Mouse (Mus musculus) forebrain, embryonic 10.5 days (tissue): ENCODE measurements at regions not wholly inside any gene's neighbourhood (a gene's known extent, or its start where the extent isn't known, plus 50 kb on each side); places are given as distances from the start of the nearest gene placed in this dataset.

Experiments
- DNase-seq: peaks from one replicate; pipeline ENCODE4 v3.0.0-alpha.2; 2017; ENCODE audit warnings: low spot score; ENCODE audit errors: extremely low spot score
- H3K27ac ChIP-seq: fragments of 300-500 bp; sonication (generic); 2 replicates; pipeline ENCODE4 v1.5.1; 2016; ENCODE audit warnings: mild to moderate bottlenecking
- H3K27me3 ChIP-seq: fragments of 300-500 bp; sonication (generic); 2 replicates; pipeline ENCODE4 v1.6.1; 2016; ENCODE audit warnings: mild to moderate bottlenecking; ENCODE audit not compliant: poor library complexity, severe bottlenecking
- H3K36me3 ChIP-seq: fragments of 300-500 bp; sonication (generic); replicated peaks from 2 replicates; pipeline ENCODE4 v1.6.1; 2016; ENCODE audit warnings: mild to moderate bottlenecking, moderate library complexity
- H3K4me1 ChIP-seq: fragments of 300-500 bp; sonication (generic); 2 replicates; pipeline ENCODE4 v1.6.1; 2016
- H3K4me3 ChIP-seq: fragments of 300-500 bp; sonication (generic); 2 replicates; pipeline ENCODE4 v1.5.1; 2016; ENCODE audit warnings: mild to moderate bottlenecking, moderate library complexity
- H3K9me3 ChIP-seq: fragments of 300-500 bp; sonication (generic); 2 replicates; pipeline ENCODE4 v1.6.1; 2016; ENCODE audit warnings: mild to moderate bottlenecking, moderate library complexity
- WGBS: fragments of 180-500 bp; shearing (Covaris S2); methylation state at CpG from one replicate; pipeline ENCODE4 v1.1.7; 2016; 5-methylcytosine and 5-hydroxymethylcytosine counted together

- Histone ChIP-seq H3K27ac (peak overlapping the region; percentile 72), H3K27me3 (peaks cover 48% of the 10 kb centered on the region), H3K4me3 (no peak overlapping the region), H3K4me1 (peaks cover 57% of the 10 kb centered on the region), H3K9me3 (no peaks in the 10 kb centered on the region), H3K36me3 (no peaks in the 10 kb centered on the region)
- WGBS: 61% methylated on average over 7 of the region's 7 CpGs
- no peak for DNase-seq
Observed at GRCm38 (mm10) chr2:71625298-71625902, 78.8 kb upstream of the Dlx2 start.

- no peak for DNase-seq
- no peaks in the 10 kb centered on the region for H3K9me3 ChIP-seq
- H3K4me3 ChIP-seq: no peak overlapping the region
- WGBS: 71% methylated on average over 12 of the region's 12 CpGs
- H3K4me1 ChIP-seq: peaks cover 61% of the 10 kb centered on the region
- H3K36me3 ChIP-seq: no peaks in the 10 kb centered on the region
- H3K27ac ChIP-seq: peak overlapping the region; percentile 13; the same call in 1 of the 2 replicates
- peaks cover 53% of the 10 kb centered on the region for H3K27me3 ChIP-seq
Observed at GRCm38 (mm10) chr2:71626404-71626803, 79.8 kb upstream of the Dlx2 start.

GRCm38 (mm10) chr2:71627097-71627755 lies 80.7 kb upstream of the Dlx2 start:
- no peak overlapping the region for H3K4me3 ChIP-seq
- no peaks in the 10 kb centered on the region for H3K36me3 ChIP-seq
- H3K27me3 ChIP-seq: peaks cover 59% of the 10 kb centered on the region
- peak overlapping the region; percentile 66 for H3K27ac ChIP-seq
- DNase-seq: no peak
- no peaks in the 10 kb centered on the region for H3K9me3 ChIP-seq
- H3K4me1 ChIP-seq: peaks cover 60% of the 10 kb centered on the region
- 63% methylated on average over 14 of the region's 14 CpGs for WGBS

GRCm38 (mm10) chr2:71628821-71629220 lies 82.3 kb upstream of the Dlx2 start:
- H3K36me3 ChIP-seq: no peaks in the 10 kb centered on the region
- H3K9me3 ChIP-seq: no peaks in the 10 kb centered on the region
- 4% methylated on average over 7 of the region's 7 CpGs for WGBS
- peaks cover 55% of the 10 kb centered on the region for H3K4me1 ChIP-seq
- peaks cover 66% of the 10 kb centered on the region for H3K27me3 ChIP-seq
- peak overlapping the region; percentile 79 for H3K27ac ChIP-seq
- peak; percentile 45 for DNase-seq
- peak overlapping the region; percentile 53 for H3K4me3 ChIP-seq

- Histone ChIP-seq H3K4me3 (peak overlapping the region; percentile 53), H3K4me1 (peaks cover 55% of the 10 kb centered on the region), H3K27me3 (peaks cover 66% of the 10 kb centered on the region), H3K36me3 (no peaks in the 10 kb centered on the region), H3K27ac (peak overlapping the region; percentile 79), H3K9me3 (no peaks in the 10 kb centered on the region)
- WGBS: under 1% methylated on average over 43 of the region's 43 CpGs
- DNase-seq: peak; percentile 61
Observed at GRCm38 (mm10) chr2:71629301-71630142, 83.0 kb upstream of the Dlx2 start.

GRCm38 (mm10) chr2:71630143-71630463 lies 83.5 kb upstream of the Dlx2 start:
- no peaks in the 10 kb centered on the region for H3K9me3 ChIP-seq
- peak overlapping the region; percentile 53 for H3K4me3 ChIP-seq
- H3K27me3 ChIP-seq: peaks cover 66% of the 10 kb centered on the region
- peaks cover 51% of the 10 kb centered on the region for H3K4me1 ChIP-seq
- WGBS: 4% methylated on average over 3 of the region's 3 CpGs
- no peak for DNase-seq
- H3K27ac ChIP-seq: peak overlapping the region; percentile 79
- no peaks in the 10 kb centered on the region for H3K36me3 ChIP-seq

GRCm38 (mm10) chr2:71633471-71633870 lies 86.9 kb upstream of the Dlx2 start:
- H3K4me1 ChIP-seq: peaks cover 43% of the 10 kb centered on the region
- DNase-seq: no peak
- 74% methylated on average over 6 of the region's 6 CpGs for WGBS

GRCm38 (mm10) chr2:71634471-71634870 lies 87.9 kb upstream of the Dlx2 start:
- no peak overlapping the region for H3K4me3 ChIP-seq
- H3K36me3 ChIP-seq: no peaks in the 10 kb centered on the region; the same call in 1 of the 2 replicates
- peaks cover 33% of the 10 kb centered on the region for H3K4me1 ChIP-seq
- peaks cover 10% of the 10 kb centered on the region; the same call in 1 of the 2 replicates for H3K9me3 ChIP-seq
- H3K27ac ChIP-seq: no peak overlapping the region
- DNase-seq: no peak
- 89% methylated on average over 3 of the region's 3 CpGs for WGBS
- H3K27me3 ChIP-seq: peaks cover 26% of the 10 kb centered on the region

More at GRCm38 (mm10) chr2:71633471-71633870, 86.9 kb upstream of the Dlx2 start:
- Histone ChIP-seq H3K27me3 (peaks cover 36% of the 10 kb centered on the region), H3K36me3 (no peaks in the 10 kb centered on the region; the same call in 1 of the 2 replicates), H3K9me3 (peaks cover under 1% of the 10 kb centered on the region; the same call in 1 of the 2 replicates), H3K4me3 (no peak overlapping the region), H3K27ac (peak overlapping the region; percentile 53; the same call in 1 of the 2 replicates)

- H3K27me3 ChIP-seq: peaks cover 13% of the 10 kb centered on the region
- DNase-seq: no peak
- H3K9me3 ChIP-seq: peaks cover 22% of the 10 kb centered on the region; the same call in 1 of the 2 replicates
- peaks cover 20% of the 10 kb centered on the region for H3K4me1 ChIP-seq
- H3K36me3 ChIP-seq: no peaks in the 10 kb centered on the region; the same call in none of the 2 replicates
- H3K4me3 ChIP-seq: no peak overlapping the region
- peak overlapping the region; percentile 82 for H3K27ac ChIP-seq
- whole genome bisulfite sequencing: 90% methylated on average over 4 of the region's 4 CpGs
Observed at GRCm38 (mm10) chr2:71636134-71636533, 89.6 kb upstream of the Dlx2 start.

- Histone ChIP-seq H3K27ac (peak overlapping the region; percentile 82), H3K36me3 (no peaks in the 10 kb centered on the region; the same call in none of the 2 replicates), H3K4me3 (no peak overlapping the region), H3K4me1 (peaks cover 20% of the 10 kb centered on the region), H3K9me3 (peaks cover 27% of the 10 kb centered on the region; the same call in 1 of the 2 replicates), H3K27me3 (peaks cover 13% of the 10 kb centered on the region)
- peak; percentile 47 for DNase-seq
- WGBS: 58% methylated on average over 4 of the region's 4 CpGs
Observed at GRCm38 (mm10) chr2:71636590-71636989, 90.0 kb upstream of the Dlx2 start.

- Histone ChIP-seq H3K4me1 (peaks cover 28% of the 10 kb centered on the region), H3K27me3 (no peaks in the 10 kb centered on the region), H3K36me3 (no peaks in the 10 kb centered on the region; the same call in none of the 2 replicates), H3K27ac (no peak overlapping the region), H3K9me3 (peaks cover 29% of the 10 kb centered on the region; the same call in 1 of the 2 replicates), H3K4me3 (no peak overlapping the region)
- WGBS: 98% methylated on average over 5 of the region's 5 CpGs
- DNase-seq: no peak
Observed at GRCm38 (mm10) chr2:71640251-71640650, 93.7 kb upstream of the Dlx2 start.

- 74% methylated on average over 6 of the region's 6 CpGs for WGBS
- peak; percentile 24 for DNase-seq
- no peak overlapping the region for H3K4me3 ChIP-seq
Observed at GRCm38 (mm10) chr2:71644038-71644470, 97.5 kb upstream of the Dlx2 start.

More at GRCm38 (mm10) chr2:71644038-71644470, 97.5 kb upstream of the Dlx2 start:
- Histone ChIP-seq H3K27ac (peak overlapping the region; percentile 66), H3K9me3 (peaks cover 23% of the 10 kb centered on the region; the same call in 1 of the 2 replicates), H3K36me3 (no peaks in the 10 kb centered on the region; the same call in 1 of the 2 replicates), H3K27me3 (no peaks in the 10 kb centered on the region), H3K4me1 (peaks cover 20% of the 10 kb centered on the region)
